In genomic region chr3:8288437-8288836, GRCm38 (mm10) we compare ENCODE assay signal across 18 mouse cellular contexts.
DNase-seq lines count a peak whose midpoint lies in the region; ATAC-seq and TF ChIP-seq lines count a peak whose summit lies in the region.
"Had no signal": no experiment of that assay in that cellular context is flagged by ENCODE, and none has a peak within 500 bp of the region (broad histone marks: within the 10 kb centered on the region; RNA-seq: fewer than 3 reads in every experiment).

No protein-coding gene starts in this region.

- intact Hi-C loops in heart, postnatal 36 days (cut with DNase I), result no loop called here

- peak; percentile 51; the same call in 1 of the 2 replicates for ATAC-seq in intestine, embryonic 15.5 days
- no peak for ATAC-seq in intestine, postnatal 0 days
- peak; percentile 62; the same call in 1 of the 2 replicates for ATAC-seq in intestine, embryonic 16.5 days
- no peak for ATAC-seq in stomach, postnatal 0 days (ENCODE audit: low FRiP score, low TSS enrichment)
- ATAC-seq: hindbrain, postnatal 0 days; liver, postnatal 0 days had no signal

- H3K4me1 ChIP-seq in intestine, embryonic 15.5 days (replicated peaks), result no peaks in the 10 kb centered on the region
- H3K4me1 ChIP-seq in intestine, postnatal 0 days (replicated peaks; ENCODE audit: control insufficient read depth, insufficient read depth, low read length), result no peaks in the 10 kb centered on the region
- no peaks in the 10 kb centered on the region for H3K4me1 ChIP-seq in intestine, embryonic 16.5 days (ENCODE audit: control insufficient read depth, insufficient read depth, low read length)
- no peaks in the 10 kb centered on the region for H3K4me1 ChIP-seq in stomach, postnatal 0 days (replicated peaks; ENCODE audit: control insufficient read depth, insufficient read depth)
- H3K4me1 ChIP-seq: heart, embryonic 10.5 days; limb, embryonic 15.5 days had no signal

- no peaks in the 10 kb centered on the region for H3K36me3 ChIP-seq in intestine, embryonic 15.5 days
- H3K36me3 ChIP-seq in intestine, postnatal 0 days (ENCODE audit: control insufficient read depth, insufficient read depth), result no peaks in the 10 kb centered on the region
- no peaks in the 10 kb centered on the region for H3K36me3 ChIP-seq in intestine, embryonic 16.5 days (ENCODE audit: control insufficient read depth, insufficient read depth, low read length)
- no peaks in the 10 kb centered on the region for H3K36me3 ChIP-seq in stomach, postnatal 0 days (ENCODE audit: control insufficient read depth, insufficient read depth, low read length)
- H3K36me3 ChIP-seq: heart, embryonic 10.5 days; limb, embryonic 15.5 days had no signal

- no peak overlapping the region for H3K4me3 ChIP-seq in intestine, embryonic 15.5 days (replicated peaks)
- no peak overlapping the region for H3K4me3 ChIP-seq in intestine, postnatal 0 days (ENCODE audit: low read depth, low read length)
- H3K4me3 ChIP-seq in intestine, embryonic 16.5 days (ENCODE audit: low read length), result no peak overlapping the region
- no peak overlapping the region for H3K4me3 ChIP-seq in stomach, postnatal 0 days (ENCODE audit: low read depth, low read length)
- H3K4me3 ChIP-seq: heart, embryonic 10.5 days; layer of hippocampus, adult 2 months; limb, embryonic 15.5 days had no signal

- peak; percentile 43 for DNase-seq in testis, postnatal 10 days (ENCODE audit: low spot score)
- no peak for DNase-seq in testis, postnatal 14 days (ENCODE audit: low spot score)
- DNase-seq in stomach, postnatal 0 days (ENCODE audit: low spot score), result peak; percentile 13
- DNase-seq in right cerebral cortex, adult 2 months (ENCODE audit: low spot score in 2 of 2), result no peak
- no peak for DNase-seq in heart, postnatal 36 days
- DNase-seq: adrenal gland, postnatal 10 days; gastrocnemius, postnatal 14 days; liver, postnatal 0 days; lung, postnatal 4 days; thymus, adult 2 months had no signal

- no peak overlapping the region for H3K27ac ChIP-seq in intestine, embryonic 15.5 days
- no peak overlapping the region for H3K27ac ChIP-seq in intestine, postnatal 0 days (ENCODE audit: low read depth, low read length)
- no peak overlapping the region for H3K27ac ChIP-seq in intestine, embryonic 16.5 days (ENCODE audit: low read length)
- no peak overlapping the region for H3K27ac ChIP-seq in stomach, postnatal 0 days (replicated peaks)
- H3K27ac ChIP-seq: heart, embryonic 10.5 days; hindbrain, postnatal 0 days; layer of hippocampus, adult 2 months; limb, embryonic 15.5 days had no signal

- H3K9me3 ChIP-seq in intestine, embryonic 15.5 days, result no peaks in the 10 kb centered on the region
- H3K9me3 ChIP-seq in intestine, postnatal 0 days (ENCODE audit: control insufficient read depth), result no peaks in the 10 kb centered on the region
- H3K9me3 ChIP-seq in intestine, embryonic 16.5 days (ENCODE audit: control insufficient read depth, low read length), result no peaks in the 10 kb centered on the region
- H3K9me3 ChIP-seq in stomach, postnatal 0 days (ENCODE audit: control insufficient read depth, low read length), result no peaks in the 10 kb centered on the region
- H3K9me3 ChIP-seq: heart, embryonic 10.5 days; limb, embryonic 15.5 days had no signal

- H3K9ac ChIP-seq in intestine, embryonic 15.5 days, result no peak overlapping the region
- H3K9ac ChIP-seq in intestine, postnatal 0 days (ENCODE audit: low read depth, low read length), result no peak overlapping the region
- H3K9ac ChIP-seq in intestine, embryonic 16.5 days (ENCODE audit: low read depth, low read length), result no peak overlapping the region
- no peak overlapping the region for H3K9ac ChIP-seq in stomach, postnatal 0 days (ENCODE audit: low read length)
- H3K9ac ChIP-seq: limb, embryonic 15.5 days; liver, postnatal 0 days had no signal

- H3K27me3 ChIP-seq in intestine, embryonic 15.5 days (replicated peaks), result no peaks in the 10 kb centered on the region
- no peaks in the 10 kb centered on the region for H3K27me3 ChIP-seq in intestine, postnatal 0 days (replicated peaks; ENCODE audit: control insufficient read depth, insufficient read depth, low read length)
- no peaks in the 10 kb centered on the region for H3K27me3 ChIP-seq in intestine, embryonic 16.5 days (replicated peaks; ENCODE audit: control insufficient read depth, insufficient read depth, low read length)
- H3K27me3 ChIP-seq in stomach, postnatal 0 days (ENCODE audit: control insufficient read depth, insufficient read depth, low read length), result no peaks in the 10 kb centered on the region
- H3K27me3 ChIP-seq: limb, embryonic 15.5 days had no signal

- no peak overlapping the region for H3K4me2 ChIP-seq in intestine, embryonic 15.5 days (replicated peaks)
- no peak overlapping the region for H3K4me2 ChIP-seq in intestine, postnatal 0 days (replicated peaks; ENCODE audit: low read depth)
- H3K4me2 ChIP-seq in intestine, embryonic 16.5 days (ENCODE audit: low read depth, low read length), result no peak overlapping the region
- H3K4me2 ChIP-seq in stomach, postnatal 0 days (replicated peaks; ENCODE audit: low read depth), result no peak overlapping the region
- H3K4me2 ChIP-seq: limb, embryonic 15.5 days; midbrain, embryonic 11.5 days had no signal

- TF ChIP-seq CTCF in intestine, postnatal 0 days (IDR thresholded peaks at IDR 0.05; ENCODE audit: low read depth), result no peak
- no peak for TF ChIP-seq CTCF in stomach, postnatal 0 days (IDR thresholded peaks at IDR 0.05; ENCODE audit: low read depth)

- WGBS in intestine, embryonic 15.5 days, result 57% methylated on average over 1 of the region's 1 CpGs
- WGBS in intestine, postnatal 0 days, result 30% methylated on average over 1 of the region's 1 CpGs
- 55% methylated on average over 1 of the region's 1 CpGs for WGBS in intestine, embryonic 16.5 days
- WGBS in stomach, postnatal 0 days, result 36% methylated on average over 1 of the region's 1 CpGs

- no peak for TF ChIP-seq EP300 in stomach, postnatal 0 days (optimal IDR thresholded peaks at IDR 0.05)

Comparison
In these comparisons a context has a peak if more than half of its experiments do, and no peak if none do; other contexts are left out.
1. ATAC-seq: peak in intestine, embryonic 15.5 days (single experiment) and intestine, embryonic 16.5 days (single experiment); none in intestine, postnatal 0 days (single experiment) and stomach, postnatal 0 days (single experiment).
2. DNase-seq: peak in testis, postnatal 10 days (single experiment) and stomach, postnatal 0 days (single experiment); none in testis, postnatal 14 days (single experiment), right cerebral cortex, adult 2 months (0 of 2) and heart, postnatal 36 days (0 of 2).